Mouse (Mus musculus): ENCODE results near the gene Gm21983.

Gene Gm21983

DNA sequence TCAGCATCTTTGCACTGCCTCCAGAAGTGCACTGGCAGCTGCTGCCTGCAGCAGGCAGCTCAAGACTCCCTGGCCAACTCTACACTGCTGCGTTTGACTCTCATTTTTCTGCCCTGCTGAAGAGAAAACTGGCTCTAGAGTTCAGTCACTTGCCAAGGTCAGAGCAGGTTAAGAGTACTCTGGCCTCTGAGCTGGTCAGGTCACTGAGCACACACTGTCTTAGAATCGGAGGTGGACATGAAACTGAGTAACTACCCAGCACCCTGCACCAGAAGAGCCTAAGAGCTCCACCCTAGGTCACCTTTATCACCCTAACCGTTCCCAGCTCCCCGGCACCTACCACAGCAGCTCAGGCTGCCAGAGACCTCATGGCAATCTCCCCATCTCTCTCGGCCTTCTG, 5.1 kb upstream of the Gm21983 start:
- DNase-seq (ENCODE audit: low read depth, low spot score): no peak

DNA sequence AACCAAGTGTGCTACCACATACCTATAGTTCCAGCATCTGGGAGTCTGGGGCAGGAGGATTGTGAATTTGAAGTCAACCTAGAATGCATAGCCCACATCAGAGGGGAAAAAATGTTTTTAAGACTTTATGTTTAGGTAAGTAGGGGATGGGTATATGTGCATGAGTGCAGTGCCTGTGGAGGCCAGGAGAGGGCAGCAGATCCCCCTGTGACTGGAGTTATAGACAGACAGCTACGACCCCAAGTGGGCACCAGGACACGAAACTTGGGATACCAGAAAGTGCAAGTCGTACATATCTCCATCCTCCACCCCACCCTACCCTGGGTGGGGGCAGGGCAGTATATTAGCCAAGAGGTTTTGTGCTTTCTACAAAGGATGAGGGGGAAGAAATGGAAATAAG, 4.1 kb upstream of the Gm21983 start:
- no peak for DNase-seq (ENCODE audit: low read depth, low spot score)

DNA sequence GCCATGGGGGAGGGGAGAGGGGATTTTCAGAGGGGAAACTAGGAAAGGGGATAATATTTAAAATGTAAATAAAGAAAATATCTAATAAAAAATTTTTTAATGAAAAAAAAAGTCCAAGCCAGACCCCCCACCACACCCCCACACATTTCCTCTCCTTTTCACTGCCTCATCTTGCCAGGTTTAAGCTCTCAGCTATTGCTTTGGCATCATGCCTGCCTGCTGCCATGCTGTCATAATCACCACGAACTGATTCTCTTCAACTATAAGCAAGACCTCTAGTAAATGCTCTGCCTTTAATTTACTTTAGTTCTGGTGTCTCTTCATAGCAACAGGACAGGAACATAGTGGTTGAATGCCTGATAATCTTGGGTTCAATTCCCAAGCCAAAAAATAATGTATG, 1.6 kb upstream of the Gm21983 start:
- DNase-seq (ENCODE audit: low read depth, low spot score): no peak

DNA sequence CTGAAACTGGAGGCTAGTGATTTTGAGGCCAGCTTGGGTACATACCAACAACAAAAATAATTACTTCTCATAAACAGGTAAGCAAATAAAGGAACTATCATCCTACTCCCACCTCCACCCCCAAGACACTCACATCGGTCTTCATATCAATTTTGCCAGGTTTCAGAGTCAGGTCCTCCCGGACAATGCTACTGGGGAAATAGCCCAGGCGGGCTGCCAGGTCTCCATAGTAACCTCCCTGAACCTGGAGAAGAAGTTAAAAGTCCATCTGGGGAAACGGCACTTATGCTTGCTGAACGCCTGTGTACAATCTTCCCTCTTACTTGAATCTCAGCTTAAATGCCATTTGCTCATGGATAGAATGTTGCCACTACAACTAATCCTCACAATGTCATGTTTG, 850 bp downstream of the Gm21983 start:
- DNase-seq (ENCODE audit: low read depth, low spot score): no peak

DNA sequence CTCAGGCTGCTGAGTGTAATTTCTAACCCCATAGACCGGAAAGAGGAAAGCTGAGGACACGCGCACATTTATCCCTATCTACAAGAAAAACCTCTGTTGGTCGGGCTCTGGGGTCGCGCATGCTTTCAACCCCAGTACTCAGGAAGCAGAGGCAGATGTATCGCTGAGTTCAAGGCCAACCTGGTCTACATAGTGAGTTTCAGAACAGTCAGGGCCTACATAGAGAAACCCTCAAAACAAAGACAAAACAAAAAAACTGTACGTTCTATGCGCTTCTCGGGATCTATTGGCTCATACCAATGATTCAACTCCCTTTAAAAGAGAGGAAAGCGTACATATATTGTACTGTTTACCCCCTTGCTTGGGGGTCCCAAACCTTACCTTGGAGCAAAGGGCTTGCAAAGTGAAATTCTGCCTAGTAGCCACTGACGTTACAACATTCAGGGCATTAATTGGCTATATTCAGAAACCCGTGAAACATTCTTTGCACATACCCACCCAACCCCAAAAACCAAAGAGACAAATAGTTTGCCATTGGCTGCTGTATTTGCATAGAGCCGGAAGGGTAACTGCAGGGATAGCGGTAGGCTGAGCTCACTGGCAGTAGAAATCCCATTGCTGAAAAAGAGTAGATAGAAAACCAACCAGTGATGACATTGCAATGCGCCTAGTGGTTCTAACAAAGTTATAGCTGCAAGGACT, 1.5 kb downstream of the Gm21983 start:
- no peak for DNase-seq (ENCODE audit: low read depth, low spot score)

DNA sequence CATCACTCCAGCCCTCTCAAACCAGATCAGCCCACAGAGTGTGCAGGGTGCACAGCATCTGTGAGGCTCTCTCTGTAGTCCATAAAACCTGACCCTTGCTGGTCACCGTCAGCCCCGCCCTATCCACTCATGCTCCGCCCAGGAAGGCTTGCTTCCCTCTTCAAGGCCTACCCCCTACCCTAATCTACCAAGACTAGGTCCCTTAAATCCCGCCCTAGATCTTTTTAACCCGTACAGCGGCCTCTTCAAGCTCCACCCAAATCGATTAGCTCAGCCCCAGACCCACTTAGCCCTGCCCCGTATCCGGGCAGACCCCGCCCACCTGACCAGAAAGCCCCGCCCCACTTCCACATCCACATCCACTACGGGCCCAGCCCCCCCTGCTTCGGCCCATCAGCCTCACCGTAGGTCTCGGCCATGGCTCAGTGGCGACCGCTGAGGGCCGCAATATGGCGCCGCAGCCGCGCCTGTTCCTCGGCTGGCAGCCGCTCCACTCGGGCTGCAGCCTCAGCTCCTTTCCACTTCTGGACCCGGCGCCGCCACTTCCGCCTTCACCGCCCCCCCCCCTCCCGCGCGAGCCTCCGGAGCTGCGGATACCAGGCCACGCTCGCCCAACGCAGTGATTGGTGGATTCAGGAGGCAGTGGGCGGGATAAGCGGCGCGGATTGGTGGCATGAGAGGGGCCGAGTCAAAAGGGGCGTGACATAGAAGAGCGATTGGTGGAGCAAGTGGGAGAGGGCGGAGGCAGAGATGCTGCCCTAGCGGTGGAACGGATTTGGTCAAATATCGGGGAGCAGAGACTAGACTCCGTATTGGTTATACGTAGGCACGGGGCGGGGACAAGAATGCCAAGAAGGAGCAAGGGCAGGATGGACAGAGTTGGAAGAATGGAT, 2.3 kb downstream of the Gm21983 start, which contains the start of gene Rab4b:
TSS of gene Rab4b (minus strand) at position 573 of the 893 bp plus-strand sequence.
- peak; percentile 99 for DNase-seq (ENCODE audit: low read depth, low spot score)

DNA sequence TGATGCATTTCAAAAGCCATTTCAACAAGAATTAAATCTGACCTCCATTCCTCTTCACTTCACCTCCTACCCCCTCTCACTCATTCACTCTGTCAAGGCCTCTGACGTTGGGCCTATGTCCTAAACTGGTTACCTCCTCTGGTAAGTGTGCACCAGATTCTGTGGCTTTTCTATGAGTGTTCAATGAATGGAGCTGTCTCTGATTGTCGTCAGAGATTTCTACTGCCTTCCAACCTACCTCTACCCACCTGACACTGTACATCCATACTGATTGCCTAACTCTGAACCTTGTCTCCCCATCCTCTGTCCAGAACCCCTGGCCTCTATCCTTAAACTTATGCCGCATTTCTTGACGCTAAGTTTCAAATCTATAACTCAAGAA, 3.0 kb downstream of the Gm21983 start:
- no peak for DNase-seq (ENCODE audit: low read depth, low spot score)

DNA sequence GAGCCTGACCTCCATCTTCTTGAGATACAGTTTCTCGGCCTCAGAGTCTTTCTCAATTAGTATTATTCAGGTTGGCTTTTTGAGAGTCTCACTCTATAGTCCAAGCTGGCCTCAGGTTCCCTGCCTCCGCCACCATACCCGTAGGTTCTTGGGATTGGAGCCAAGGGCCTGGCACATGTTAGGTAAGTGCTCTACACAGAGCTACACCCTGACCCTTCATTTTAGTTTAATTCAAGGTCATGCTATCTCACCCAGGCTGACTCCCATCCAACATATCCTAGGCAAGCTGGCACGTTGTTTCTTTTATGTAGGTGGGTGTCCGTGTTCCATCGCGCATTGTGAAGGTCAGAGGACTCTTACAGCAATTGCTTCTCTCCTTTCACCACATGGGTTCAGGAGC, 6.0 kb downstream of the Gm21983 start:
- no peak for DNase-seq (ENCODE audit: low read depth, low spot score)

DNA sequence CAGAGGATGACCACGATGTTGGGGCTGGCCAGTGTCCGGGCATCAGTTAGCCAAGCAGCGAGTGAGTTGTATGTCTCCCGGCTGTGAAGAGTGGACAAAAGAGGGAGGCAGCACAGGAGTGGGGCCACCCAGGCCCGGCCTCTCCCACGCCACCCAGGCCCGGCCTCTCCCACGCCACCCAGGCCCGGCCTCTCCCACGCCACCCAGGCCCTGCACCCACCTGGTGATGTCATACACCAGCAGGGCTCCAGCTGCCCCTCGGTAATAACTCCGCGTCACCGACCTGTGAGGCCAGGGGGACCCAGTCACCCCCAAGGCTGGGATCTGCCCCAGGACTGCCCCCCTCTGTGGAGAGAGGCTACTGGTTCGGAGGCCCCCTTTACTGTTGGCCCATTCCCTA, 6.4 kb downstream of the Gm21983 start:
- no peak for DNase-seq (ENCODE audit: low read depth, low spot score)

DNA sequence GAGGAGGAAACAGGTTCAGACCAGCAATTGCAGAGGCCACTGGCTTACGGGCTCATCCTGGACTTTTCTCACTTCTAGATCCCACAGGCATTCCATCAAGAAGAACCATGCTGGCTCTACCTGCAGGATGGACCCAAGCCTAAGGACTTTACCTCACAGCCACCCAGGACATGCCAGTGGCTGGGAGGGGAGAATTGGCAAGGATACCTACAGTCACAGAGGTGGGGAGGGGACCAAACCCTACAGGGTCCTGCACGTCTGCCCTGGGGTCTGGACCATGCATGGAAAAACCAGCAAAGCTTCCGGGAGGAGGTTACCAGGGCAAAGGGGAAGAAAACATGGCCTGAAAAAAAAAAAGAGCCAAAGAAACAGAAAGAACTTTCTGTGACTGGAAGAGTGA, 9.9 kb downstream of the Gm21983 start:
- no peak for DNase-seq (ENCODE audit: low read depth, low spot score)

DNA sequence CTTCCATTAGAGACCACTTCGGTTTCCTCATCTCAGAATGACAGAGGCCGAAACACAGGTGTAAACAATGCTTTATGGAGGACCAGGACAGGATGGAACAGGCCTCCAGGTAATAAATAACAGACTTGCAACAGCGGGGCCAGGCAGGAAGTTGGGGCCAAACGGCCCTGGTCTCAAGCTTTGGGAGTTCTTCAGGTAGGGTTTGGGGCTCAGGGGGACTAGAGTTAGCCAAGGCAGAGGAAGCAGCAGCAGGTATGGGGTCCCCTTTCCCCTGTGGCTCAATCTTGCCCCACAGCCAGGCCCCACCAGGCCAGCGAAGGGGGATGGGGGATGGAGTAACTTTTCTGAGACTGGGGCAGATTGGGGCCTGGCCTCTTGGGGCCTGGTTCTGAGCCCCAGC, 12.5 kb downstream of the Gm21983 start:
- DNase-seq (ENCODE audit: low read depth, low spot score): no peak

DNA sequence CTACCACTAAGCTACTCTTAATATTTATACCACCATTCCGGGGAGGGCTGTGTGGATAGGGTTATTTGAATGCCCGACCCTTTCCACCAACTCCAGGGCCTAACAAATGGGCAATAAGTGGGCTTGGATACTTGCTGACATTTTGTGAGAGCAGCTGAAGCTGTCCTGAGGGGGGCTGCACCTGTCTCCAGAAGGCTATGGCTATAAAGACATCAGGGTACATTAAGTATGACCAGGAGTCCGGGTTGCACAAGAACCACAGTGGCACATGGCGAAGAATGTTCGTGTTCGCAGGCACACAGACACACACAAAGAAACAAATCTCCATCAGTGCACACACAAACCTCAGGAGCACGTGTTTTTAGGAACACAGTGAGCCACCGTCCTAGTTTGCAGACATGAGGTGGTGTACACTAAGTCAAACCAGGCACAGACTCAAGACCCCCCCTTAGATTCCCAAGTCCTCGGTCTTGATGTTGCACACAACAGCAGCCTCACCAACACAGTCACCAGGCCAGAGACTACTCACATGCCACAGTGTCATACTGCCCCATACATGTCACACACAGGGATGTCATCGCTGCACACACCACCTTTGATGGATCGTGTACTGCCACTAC, 13.3 kb downstream of the Gm21983 start:
- no peak for DNase-seq (ENCODE audit: low read depth, low spot score)

DNA sequence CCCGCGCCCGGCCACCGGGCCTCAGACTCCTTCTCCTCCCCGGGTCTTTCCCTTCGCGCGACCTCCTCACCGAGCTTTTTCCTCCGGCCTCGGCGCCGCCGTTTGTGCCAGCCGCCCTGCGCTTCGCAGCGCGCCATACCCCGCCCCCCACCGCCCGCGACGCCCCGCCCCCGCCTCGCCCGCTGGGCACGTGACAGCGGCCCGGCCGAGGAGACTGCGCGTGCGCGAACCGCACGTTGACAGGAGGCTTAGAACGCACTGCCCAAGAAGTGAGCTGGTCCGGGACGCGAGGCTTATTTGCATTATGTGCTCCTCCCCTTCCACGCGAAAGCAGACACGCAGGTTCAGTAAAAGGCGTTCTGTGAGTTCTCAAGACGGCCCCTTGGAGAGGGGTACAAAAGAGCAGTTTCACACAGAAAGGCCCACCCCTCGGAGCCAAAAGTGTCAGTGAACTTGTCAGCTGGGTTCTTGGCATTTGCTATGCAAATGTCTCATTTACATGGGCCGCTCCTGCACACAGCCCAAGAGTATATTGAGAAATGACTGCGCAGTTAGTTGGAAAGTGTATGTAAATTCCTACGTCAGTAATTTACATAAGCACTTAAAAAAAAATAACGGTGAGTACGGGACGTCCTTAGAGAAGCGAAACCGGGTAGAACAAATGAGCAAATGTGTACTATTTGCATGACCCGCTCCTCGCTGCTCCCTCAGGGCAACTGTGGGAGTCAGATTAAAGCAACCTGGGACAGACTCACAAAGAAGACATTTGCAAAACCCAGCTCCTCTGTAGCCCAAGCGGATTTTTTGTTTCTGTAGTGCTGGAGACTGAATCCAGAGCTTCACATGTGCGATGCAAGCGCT, 14.0 kb downstream of the Gm21983 start, which contains the start of gene Egln2:
TSS of gene Egln2 (minus strand) at position 189 of the 861 bp plus-strand sequence.
- peak; percentile 93 for DNase-seq (ENCODE audit: low read depth, low spot score)

DNA sequence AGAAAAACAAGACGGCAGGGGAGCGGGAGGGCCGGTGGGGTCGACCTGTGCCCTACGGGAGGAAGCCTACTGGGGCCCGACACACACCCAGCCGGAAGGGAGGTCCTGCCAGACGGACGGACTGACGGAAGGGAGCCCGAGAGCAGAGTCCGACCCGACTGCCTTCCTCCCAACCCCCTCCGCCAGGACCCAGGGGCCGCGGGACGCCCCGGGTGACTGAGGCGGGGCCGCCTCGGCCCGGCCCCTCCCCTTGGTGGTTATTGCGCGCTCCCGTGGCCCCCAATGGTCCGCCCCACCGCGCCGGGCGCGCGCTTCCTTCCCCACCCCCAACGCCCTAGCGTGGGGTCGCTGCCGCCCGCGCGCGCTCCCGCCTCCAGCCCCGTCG, 14.7 kb downstream of the Gm21983 start:
- no peak for DNase-seq (ENCODE audit: low read depth, low spot score)

DNA sequence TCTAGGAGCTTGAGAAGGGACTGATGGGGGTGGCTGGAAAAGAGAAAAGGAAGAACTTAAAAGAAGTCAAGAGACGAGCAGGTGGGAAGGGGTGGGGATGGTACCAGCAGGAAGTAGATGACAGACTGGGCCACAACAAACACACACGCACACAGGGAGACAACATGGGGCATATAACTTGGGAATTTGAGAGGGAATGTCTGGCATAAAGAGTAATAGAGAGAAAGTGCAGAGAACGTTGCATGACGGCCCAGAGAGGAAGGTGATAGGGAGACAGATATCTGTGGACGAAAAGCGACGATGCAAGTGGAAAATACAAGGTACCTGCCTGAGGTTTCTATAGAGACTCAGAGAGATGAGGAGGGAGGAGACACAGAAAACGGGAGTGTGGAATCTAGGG, 15.2 kb downstream of the Gm21983 start:
- no peak for DNase-seq (ENCODE audit: low read depth, low spot score)

DNA sequence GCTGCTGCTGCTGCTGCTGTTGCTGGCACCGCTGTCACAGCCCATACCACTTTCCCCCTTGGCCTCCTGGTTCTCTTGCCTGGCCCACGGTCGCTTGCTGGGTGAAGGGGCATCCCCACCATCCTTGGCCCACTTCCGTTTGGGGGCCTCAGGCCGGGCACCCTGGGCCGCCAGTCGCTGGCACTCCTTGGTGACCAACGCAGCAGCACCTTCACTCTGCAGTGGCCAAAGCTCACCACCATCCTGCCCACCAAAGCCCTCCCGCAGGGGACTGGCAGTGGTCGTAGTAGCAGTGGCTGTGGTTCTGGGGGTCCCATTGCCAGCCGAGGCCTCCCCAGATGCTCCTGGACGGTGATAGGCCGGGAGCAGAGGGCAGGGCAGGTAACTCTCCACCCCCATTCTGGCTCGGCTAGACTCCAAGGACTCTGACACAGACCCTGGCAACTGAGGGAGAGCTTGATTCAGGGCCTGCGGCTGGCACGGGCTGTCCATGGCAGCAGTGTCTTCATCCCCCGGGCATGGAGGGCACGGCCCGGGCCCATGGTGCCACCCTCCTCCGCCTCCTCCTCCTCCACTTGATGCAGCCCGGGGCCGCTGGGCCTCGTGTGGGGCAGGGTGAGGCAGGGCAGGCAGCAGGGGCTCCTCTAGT, 15.8 kb downstream of the Gm21983 start:
- no peak for DNase-seq (ENCODE audit: low read depth, low spot score)

DNA sequence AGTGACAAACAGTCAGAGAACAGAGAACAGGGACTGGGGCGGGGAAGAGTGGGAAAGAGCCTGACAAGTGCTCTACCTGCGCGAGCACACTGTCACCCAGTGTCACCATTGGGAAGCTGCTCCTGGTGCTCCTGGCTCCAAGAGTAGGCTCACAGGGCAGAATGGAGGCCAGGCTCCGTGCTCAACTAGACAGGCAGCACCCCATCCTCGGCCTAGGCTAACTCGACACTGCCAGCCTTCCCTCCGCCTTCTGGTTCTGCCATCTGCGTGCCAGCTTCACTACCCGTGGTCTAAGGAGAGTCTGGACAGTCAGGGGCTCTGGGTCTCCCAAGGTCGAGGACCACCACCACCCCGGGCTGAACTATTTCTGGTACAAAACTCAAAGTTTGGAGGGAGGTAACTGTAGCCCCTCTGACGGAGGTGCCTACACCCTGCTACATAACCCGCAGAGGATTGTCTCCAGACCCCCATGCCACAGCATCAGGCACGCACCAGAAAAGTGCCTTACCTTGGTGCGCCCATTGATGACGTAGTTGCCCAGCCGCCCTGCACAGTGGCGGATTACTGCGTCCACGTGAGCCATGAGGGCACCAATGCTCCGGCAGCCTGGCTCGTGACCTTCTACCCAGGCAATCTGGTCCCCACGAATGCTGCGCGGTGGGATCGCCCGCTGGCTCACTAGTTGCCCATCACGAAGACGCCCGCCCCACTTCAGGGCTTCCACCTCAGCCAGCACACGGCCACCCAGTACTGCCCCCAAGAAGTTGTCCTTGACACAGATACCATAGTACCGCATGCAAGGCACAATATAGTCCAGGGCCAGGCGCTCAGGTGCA, 16.6 kb downstream of the Gm21983 start:
- no peak for DNase-seq (ENCODE audit: low read depth, low spot score)

DNA sequence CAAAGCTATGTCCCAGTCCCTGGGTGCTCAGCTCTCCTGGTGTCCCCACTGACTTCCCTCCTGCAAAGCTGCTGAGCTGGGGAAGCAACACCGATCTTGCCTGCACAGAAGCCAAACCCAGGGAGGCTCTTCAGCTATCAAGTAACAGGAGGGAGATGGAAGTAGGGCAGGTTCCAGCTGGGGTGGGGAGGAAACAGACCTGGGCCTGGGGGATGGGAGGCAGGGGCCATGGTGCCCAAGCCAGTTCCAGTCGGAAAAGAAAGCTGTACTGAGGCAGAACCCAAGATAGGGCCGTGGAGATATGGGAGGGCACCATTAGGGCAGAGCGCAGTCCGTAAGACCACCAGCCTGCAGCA, 17.5 kb downstream of the Gm21983 start:
- no peak for DNase-seq (ENCODE audit: low read depth, low spot score)

DNA sequence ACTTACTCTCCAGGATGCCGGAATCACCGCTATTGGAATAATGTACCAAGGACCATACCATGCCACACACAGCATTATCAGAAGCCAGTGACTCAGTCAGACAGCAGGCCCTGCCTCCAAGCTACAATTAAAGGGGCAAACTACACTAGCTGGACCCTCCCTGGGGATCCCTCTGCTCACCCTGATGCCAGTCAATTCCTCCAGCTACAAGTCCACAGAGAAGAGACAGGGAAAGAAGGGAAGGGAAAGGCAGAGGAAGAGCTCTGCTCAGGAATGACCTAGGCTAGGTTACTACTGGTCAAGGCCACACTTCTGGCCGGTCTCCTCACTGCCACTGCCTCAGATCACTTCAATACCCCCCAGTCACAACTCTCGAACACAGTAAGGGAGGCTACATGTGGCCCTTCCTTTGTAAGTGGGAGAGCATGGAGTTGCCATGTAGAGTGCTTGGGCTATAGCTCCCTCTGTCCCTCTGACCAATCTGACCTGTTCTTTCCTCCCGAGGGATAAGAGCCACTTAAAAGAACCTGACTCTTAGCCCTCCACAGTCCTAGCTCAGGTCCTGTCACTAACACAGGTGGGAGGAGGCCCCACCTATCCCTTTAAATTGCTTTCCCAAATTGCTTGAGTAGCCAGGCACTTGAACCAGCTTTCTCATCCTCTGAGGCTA, 18.0 kb downstream of the Gm21983 start:
- no peak for DNase-seq (ENCODE audit: low read depth, low spot score)

DNA sequence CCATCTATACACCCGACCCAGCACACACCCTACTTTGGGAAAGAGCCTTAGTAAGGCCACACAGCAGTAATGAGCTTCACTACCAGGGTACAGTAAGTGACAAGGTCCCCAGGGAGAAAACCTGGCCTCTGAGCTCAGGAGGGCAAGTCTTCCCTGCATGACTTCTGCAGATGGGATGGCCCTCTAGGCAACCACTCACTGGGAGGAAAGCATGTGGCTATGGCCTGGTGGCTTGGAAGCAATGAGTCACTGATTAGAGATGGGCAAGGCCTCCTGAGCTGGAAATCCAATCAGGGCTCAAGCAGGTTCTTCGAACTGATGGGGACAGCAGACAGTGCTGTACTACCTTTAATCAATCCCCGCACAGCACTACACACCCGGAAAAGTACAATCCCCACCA, 19.1 kb downstream of the Gm21983 start:
- no peak for DNase-seq (ENCODE audit: low read depth, low spot score)
